Mouse (Mus musculus): ENCODE measurements around the gene Ccnd3. TPM values are rescaled to one million over a fixed set of nuclear protein-coding genes. Genes with fewer than 3 reads are reported as not detected.

Ccnd3 gene
- 425 and 428 TPM in 2 replicates for polyA plus RNA-seq (2014; fragmentation: Nextera tagmentation; extraction: Ambion mirVana)

DNA sequence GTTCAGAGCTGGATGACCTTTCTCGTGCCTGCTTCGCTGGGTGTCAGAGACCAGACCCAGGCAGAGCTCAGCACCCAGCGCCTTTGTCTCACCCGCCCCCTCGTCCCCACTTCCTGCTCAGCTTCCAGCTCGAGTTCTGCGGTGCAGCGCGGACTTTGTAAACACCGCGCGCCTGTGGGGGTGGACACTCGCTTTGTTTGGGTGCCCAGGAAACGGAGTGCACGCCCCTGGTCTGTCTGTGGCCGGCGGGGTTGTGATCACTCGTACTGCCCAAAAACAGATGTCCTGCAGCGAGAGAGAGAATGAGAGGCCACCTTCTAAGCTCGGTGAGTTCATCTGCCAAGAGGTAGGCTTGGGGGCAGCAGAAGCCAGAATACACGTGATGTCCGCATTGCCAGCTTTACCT lies at the start of gene Ccnd3:
Ccnd3 (plus strand) TSS at position 111 of the 406 bp plus-strand sequence.
- ATAC-seq (ENCODE audit: insufficient number of reproducible peaks, insufficient read depth, low FRiP score, low read depth), result peak; percentile 20
- Histone ChIP-seq H3K9me3 (ENCODE audit: control insufficient read depth, low read depth, low read length) (no peaks in the 10 kb centered on the region), H3K9ac (replicated peaks; ENCODE audit: low read depth, low read length) (peak within 1 kb of the TSS; percentile 47)

DNA sequence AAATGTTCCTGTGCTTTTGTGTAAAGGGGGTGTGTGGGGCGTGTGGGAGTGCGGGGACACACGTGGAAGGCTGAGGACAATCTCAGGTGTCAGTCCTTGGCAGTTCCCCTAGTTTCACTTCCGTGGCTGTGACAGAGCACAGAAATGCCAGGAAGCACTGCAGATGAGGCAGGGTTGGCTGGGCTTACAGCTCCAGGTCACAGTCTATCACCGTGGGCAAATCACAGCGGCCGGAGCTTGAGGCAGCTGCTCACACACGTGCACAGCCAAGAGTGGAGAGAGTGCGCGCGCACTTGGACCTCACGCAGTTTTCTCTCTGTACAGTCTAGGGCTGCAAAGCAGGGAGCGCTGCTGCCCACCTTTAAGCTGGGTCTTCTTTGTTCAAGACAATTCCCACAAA lies 46.5 kb upstream of the Ccnd3 start:
- WGBS, result 79% methylated on average over 13 of the region's 13 CpGs
- no peak for ATAC-seq (ENCODE audit: insufficient number of reproducible peaks, insufficient read depth, low FRiP score, low read depth)
- Histone ChIP-seq H3K27ac (ENCODE audit: low read length) (no peak overlapping the region), H3K9me3 (ENCODE audit: control insufficient read depth, low read depth, low read length) (no peaks in the 10 kb centered on the region), H3K4me2 (replicated peaks; ENCODE audit: low read depth, low read length) (no peak overlapping the region), H3K27me3 (ENCODE audit: control insufficient read depth, insufficient read depth, low read length) (no peaks in the 10 kb centered on the region), H3K36me3 (ENCODE audit: control insufficient read depth, insufficient read depth, low read length) (no peaks in the 10 kb centered on the region), H3K4me1 (ENCODE audit: control insufficient read depth, insufficient read depth, low read length) (no peaks in the 10 kb centered on the region), H3K4me3 (ENCODE audit: low read depth, low read length) (no peak overlapping the region), H3K9ac (replicated peaks; ENCODE audit: low read depth, low read length) (no peak overlapping the region)

More for the DNA sequence above, at the start of gene Ccnd3:
- peak within 1 kb of the TSS; percentile 36 for H3K4me3 ChIP-seq (ENCODE audit: low read depth, low read length)
- under 1% methylated on average over 22 of the region's 22 CpGs for WGBS
- peak within 1 kb of the TSS; percentile 74 for H3K4me2 ChIP-seq (replicated peaks; ENCODE audit: low read depth, low read length)
- no peaks in the 10 kb centered on the region for H3K27me3 ChIP-seq (ENCODE audit: control insufficient read depth, insufficient read depth, low read length)
- H3K4me1 ChIP-seq (ENCODE audit: control insufficient read depth, insufficient read depth, low read length), result peaks cover 35% of the 10 kb centered on the region
- peak within 1 kb of the TSS; percentile 66 for H3K27ac ChIP-seq (ENCODE audit: low read length)
- 0 out of 2 replicates have a peak, but pooled peaks cover 5% of the 10 kb centered on the region for H3K36me3 ChIP-seq (ENCODE audit: control insufficient read depth, insufficient read depth, low read length)

DNA sequence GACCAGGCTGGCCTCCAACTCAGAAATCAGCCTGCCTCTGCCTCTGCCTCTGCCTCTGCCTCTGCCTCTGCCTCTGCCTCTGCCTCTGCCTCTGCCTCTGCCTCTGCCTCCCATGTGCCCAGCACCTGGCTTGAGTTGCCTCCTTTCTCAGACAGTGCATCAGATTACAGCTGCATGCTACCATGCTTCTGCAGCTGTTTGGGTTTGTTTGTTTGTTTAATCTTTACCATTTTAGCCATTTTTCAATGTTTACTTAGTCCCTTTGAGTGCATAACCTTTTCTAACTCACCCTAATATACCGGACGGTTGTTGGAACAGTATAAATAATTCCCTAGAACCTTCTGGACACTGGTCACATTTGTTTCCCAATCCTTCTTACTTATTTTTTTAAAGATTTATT lies 45.9 kb upstream of the Ccnd3 start:
- 89% methylated on average over 2 of the region's 2 CpGs for WGBS
- H3K9ac ChIP-seq (replicated peaks; ENCODE audit: low read depth, low read length), result no peak overlapping the region
- no peaks in the 10 kb centered on the region for H3K27me3 ChIP-seq (ENCODE audit: control insufficient read depth, insufficient read depth, low read length)
- H3K27ac ChIP-seq (ENCODE audit: low read length), result no peak overlapping the region
- no peaks in the 10 kb centered on the region for H3K36me3 ChIP-seq (ENCODE audit: control insufficient read depth, insufficient read depth, low read length)
- peaks cover 5% of the 10 kb centered on the region; the same call in 1 of the 2 replicates for H3K4me1 ChIP-seq (ENCODE audit: control insufficient read depth, insufficient read depth, low read length)
- H3K4me2 ChIP-seq (replicated peaks; ENCODE audit: low read depth, low read length), result no peak overlapping the region
- H3K4me3 ChIP-seq (ENCODE audit: low read depth, low read length), result no peak overlapping the region
- ATAC-seq (ENCODE audit: insufficient number of reproducible peaks, insufficient read depth, low FRiP score, low read depth), result no peak
- no peaks in the 10 kb centered on the region for H3K9me3 ChIP-seq (ENCODE audit: control insufficient read depth, low read depth, low read length)

DNA sequence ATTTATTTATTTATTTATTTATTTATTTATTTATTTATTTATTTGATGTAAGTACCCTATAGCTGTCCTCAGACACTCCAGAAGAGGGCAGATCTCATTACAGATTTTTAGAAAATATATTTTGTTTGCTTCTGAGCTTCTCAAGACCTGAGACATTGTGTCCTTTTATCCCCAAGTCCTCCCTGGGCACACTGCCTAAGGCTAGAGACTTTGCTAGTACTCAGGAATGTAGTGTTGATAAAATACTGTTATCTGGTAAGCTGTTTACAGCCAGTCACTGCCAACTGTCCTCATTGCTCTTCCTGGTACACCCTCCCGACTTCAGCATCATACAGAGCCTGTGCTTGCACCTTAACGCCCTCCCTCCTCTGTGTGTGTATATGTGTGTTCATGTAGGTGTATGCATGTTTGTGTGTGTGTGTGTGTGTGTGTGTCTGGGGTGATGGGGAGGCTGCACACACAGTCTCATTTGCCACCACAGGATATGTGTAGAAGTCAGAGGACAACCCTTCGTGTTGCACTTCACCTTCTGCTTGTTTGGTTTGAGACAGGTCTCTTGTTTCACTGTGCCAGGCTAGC lies 45.4 kb upstream of the Ccnd3 start:
- no peak overlapping the region for H3K4me2 ChIP-seq (replicated peaks; ENCODE audit: low read depth, low read length)
- H3K36me3 ChIP-seq (ENCODE audit: control insufficient read depth, insufficient read depth, low read length), result no peaks in the 10 kb centered on the region
- no peaks in the 10 kb centered on the region for H3K9me3 ChIP-seq (ENCODE audit: control insufficient read depth, low read depth, low read length)
- no peak overlapping the region for H3K4me3 ChIP-seq (ENCODE audit: low read depth, low read length)
- no peak for ATAC-seq (ENCODE audit: insufficient number of reproducible peaks, insufficient read depth, low FRiP score, low read depth)
- 61% methylated on average over 3 of the region's 3 CpGs for WGBS
- no peak overlapping the region for H3K27ac ChIP-seq (ENCODE audit: low read length)
- no peaks in the 10 kb centered on the region for H3K27me3 ChIP-seq (ENCODE audit: control insufficient read depth, insufficient read depth, low read length)
- peaks cover 10% of the 10 kb centered on the region for H3K4me1 ChIP-seq (ENCODE audit: control insufficient read depth, insufficient read depth, low read length)
- H3K9ac ChIP-seq (replicated peaks; ENCODE audit: low read depth, low read length), result no peak overlapping the region

DNA sequence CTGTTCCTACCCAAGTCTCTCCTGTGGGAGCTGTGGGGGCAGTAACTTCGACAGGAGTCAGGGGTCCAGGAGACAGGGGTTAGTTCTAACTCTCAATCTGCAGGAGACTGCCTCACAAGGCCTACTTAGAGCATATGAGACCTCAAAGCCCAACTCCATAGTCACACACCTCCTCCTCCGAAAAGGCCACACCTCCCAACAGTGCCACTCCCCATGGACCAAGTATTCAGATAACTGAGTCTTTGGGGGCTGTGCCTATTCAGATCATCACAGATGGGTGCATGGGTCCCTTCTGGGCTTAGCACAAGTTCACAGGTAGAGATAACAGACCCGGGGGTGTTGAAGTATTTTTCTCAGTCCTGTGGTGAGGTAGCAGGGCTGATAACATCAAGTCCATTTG lies 43.2 kb upstream of the Ccnd3 start:
- Histone ChIP-seq H3K4me3 (ENCODE audit: low read depth, low read length) (no peak overlapping the region), H3K27ac (ENCODE audit: low read length) (no peak overlapping the region), H3K36me3 (ENCODE audit: control insufficient read depth, insufficient read depth, low read length) (no peaks in the 10 kb centered on the region), H3K9ac (replicated peaks; ENCODE audit: low read depth, low read length) (no peak overlapping the region), H3K4me2 (replicated peaks; ENCODE audit: low read depth, low read length) (no peak overlapping the region), H3K9me3 (ENCODE audit: control insufficient read depth, low read depth, low read length) (no peaks in the 10 kb centered on the region), H3K27me3 (ENCODE audit: control insufficient read depth, insufficient read depth, low read length) (0 out of 2 replicates have a peak, but pooled peaks cover under 1% of the 10 kb centered on the region), H3K4me1 (ENCODE audit: control insufficient read depth, insufficient read depth, low read length) (peaks cover 23% of the 10 kb centered on the region)
- no peak for ATAC-seq (ENCODE audit: insufficient number of reproducible peaks, insufficient read depth, low FRiP score, low read depth)
- 52% methylated on average over 3 of the region's 3 CpGs for WGBS

DNA sequence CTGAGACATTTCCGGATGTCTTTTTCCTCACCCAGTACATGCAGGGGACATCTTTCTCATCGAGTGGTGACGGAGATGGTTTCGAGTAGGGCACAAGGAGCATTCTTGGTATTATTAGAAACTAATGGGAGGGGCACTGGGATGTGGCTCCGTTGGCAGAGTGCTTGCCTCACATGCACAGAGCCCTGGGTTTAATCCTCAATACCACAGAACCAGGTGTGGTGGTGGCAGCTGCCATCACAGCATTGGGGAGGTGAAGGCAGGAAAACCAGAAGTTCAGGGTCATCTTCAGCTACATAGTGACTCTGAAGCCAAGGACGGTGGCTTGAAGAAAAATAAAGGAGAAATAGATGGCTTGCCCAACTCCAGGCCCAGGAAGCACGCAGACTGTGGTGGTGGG lies 42.6 kb upstream of the Ccnd3 start:
- Histone ChIP-seq H3K4me1 (ENCODE audit: control insufficient read depth, insufficient read depth, low read length) (peaks cover 23% of the 10 kb centered on the region), H3K36me3 (ENCODE audit: control insufficient read depth, insufficient read depth, low read length) (no peaks in the 10 kb centered on the region)
- ATAC-seq (ENCODE audit: insufficient number of reproducible peaks, insufficient read depth, low FRiP score, low read depth), result no peak

DNA sequence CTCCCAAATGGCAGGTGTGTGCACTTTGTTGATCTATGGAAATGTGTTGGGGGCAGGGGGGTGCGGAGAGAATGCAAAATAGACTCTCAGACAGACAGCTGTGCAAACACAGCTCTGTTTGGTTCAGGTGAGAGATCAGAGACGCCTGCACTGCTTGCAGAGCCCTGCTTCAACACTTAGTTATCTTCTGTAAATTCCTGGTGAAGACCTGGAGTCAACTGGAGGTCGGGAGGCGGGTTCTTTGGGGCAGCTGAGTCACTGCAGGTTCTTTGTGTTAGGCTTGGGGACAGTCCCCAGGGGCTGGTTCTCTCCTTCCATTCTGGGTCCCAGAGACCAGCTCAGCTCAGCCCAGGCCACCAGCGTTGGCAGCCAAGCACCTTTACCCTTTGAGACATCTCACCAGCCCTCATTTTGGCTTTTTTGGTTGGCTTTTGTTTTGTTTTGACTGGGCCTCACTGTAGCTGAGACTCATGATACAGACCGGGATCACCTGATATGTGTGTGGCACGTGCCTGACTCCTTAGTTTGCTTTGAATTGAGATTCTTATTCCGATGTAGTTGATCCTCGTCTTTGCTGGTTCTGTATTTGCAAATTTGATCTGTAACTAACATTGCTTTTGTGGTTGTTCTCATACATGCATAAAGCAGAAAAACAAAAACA lies 42.0 kb upstream of the Ccnd3 start:
- Histone ChIP-seq H3K27ac (ENCODE audit: low read length) (peak overlapping the region; percentile 44; the same call in 1 of the 2 replicates), H3K4me1 (ENCODE audit: control insufficient read depth, insufficient read depth, low read length) (peaks cover 23% of the 10 kb centered on the region), H3K4me3 (ENCODE audit: low read depth, low read length) (no peak overlapping the region), H3K9ac (replicated peaks; ENCODE audit: low read depth, low read length) (no peak overlapping the region), H3K9me3 (ENCODE audit: control insufficient read depth, low read depth, low read length) (no peaks in the 10 kb centered on the region), H3K4me2 (replicated peaks; ENCODE audit: low read depth, low read length) (no peak overlapping the region), H3K36me3 (ENCODE audit: control insufficient read depth, insufficient read depth, low read length) (no peaks in the 10 kb centered on the region), H3K27me3 (ENCODE audit: control insufficient read depth, insufficient read depth, low read length) (0 out of 2 replicates have a peak, but pooled peaks cover 6% of the 10 kb centered on the region)
- peak; percentile 84 for ATAC-seq (ENCODE audit: insufficient number of reproducible peaks, insufficient read depth, low FRiP score, low read depth)
- WGBS, result 38% methylated on average over 9 of the region's 9 CpGs

More for the DNA sequence above, 42.6 kb upstream of the Ccnd3 start:
- Histone ChIP-seq H3K4me2 (replicated peaks; ENCODE audit: low read depth, low read length) (no peak overlapping the region), H3K4me3 (ENCODE audit: low read depth, low read length) (no peak overlapping the region), H3K27ac (ENCODE audit: low read length) (peak overlapping the region; percentile 21; the same call in 1 of the 2 replicates), H3K9ac (replicated peaks; ENCODE audit: low read depth, low read length) (no peak overlapping the region), H3K9me3 (ENCODE audit: control insufficient read depth, low read depth, low read length) (no peaks in the 10 kb centered on the region), H3K27me3 (ENCODE audit: control insufficient read depth, insufficient read depth, low read length) (0 out of 2 replicates have a peak, but pooled peaks cover 2% of the 10 kb centered on the region)
- WGBS, result 60% methylated on average over 7 of the region's 7 CpGs

DNA sequence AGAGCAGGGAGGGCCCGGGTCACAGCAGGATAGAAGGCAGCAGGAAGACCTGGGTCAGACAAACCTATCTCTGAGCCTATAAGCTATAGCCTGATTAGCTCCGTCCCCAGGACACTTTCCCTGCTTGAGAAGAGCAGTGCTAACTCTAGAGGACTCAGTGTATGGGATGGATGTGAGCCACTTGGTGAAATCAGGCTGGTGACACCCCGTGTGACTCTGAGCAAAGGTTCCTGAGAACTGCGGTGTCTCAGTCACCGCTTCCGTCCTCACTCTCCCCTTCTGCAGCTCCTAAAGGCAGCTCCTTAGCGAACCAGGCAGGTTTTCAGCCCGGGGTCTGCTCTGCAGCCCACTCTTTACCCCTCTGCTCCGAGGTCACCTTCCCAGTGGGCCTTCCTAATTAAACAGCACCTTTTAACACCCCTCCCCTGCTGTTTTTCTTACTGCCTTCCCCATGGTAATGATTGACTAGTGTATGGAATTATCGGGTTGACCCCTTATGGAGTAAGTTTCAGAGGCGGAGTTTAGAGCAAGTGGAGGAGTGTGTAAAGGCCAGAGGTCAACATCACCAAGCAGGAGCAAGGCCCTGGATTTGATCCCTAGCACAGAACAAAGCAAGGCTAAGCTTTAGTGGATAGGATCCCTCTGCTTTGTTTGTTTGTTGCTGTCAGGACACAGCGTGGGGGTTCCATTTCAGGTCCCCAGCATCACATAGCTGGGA lies 40.4 kb upstream of the Ccnd3 start:
- H3K36me3 ChIP-seq (ENCODE audit: control insufficient read depth, insufficient read depth, low read length), result no peaks in the 10 kb centered on the region
- H3K27me3 ChIP-seq (ENCODE audit: control insufficient read depth, insufficient read depth, low read length), result 0 out of 2 replicates have a peak, but pooled peaks cover 7% of the 10 kb centered on the region
- H3K9me3 ChIP-seq (ENCODE audit: control insufficient read depth, low read depth, low read length), result no peaks in the 10 kb centered on the region
- no peak overlapping the region for H3K27ac ChIP-seq (ENCODE audit: low read length)
- H3K4me3 ChIP-seq (ENCODE audit: low read depth, low read length), result no peak overlapping the region
- no peak overlapping the region for H3K4me2 ChIP-seq (replicated peaks; ENCODE audit: low read depth, low read length)
- ATAC-seq (ENCODE audit: insufficient number of reproducible peaks, insufficient read depth, low FRiP score, low read depth), result no peak
- WGBS, result 48% methylated on average over 12 of the region's 12 CpGs
- H3K4me1 ChIP-seq (ENCODE audit: control insufficient read depth, insufficient read depth, low read length), result peaks cover 23% of the 10 kb centered on the region
- no peak overlapping the region for H3K9ac ChIP-seq (replicated peaks; ENCODE audit: low read depth, low read length)

Data from stomach, embryonic 14.5 days (tissue).